In the genomic region with DNA sequence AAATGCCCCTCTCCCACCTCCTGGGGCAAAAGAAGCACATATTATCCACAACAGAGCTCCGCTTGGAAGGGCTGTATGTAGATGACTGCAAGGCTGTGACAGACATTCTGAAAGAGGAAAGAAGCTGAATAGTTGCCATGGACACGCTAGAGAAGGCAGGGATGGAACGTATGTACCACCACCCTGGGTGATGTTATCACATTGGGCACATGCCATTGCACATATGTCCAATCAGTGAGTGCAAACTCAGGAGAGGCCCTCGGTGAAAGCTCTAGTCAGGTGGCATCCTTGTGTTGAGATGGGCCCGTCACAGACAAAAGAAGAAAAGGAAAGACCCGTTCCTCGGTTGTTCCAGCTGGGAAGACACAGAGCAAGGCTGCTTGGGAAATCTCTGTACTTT, we compare ENCODE assay signal across 21 mouse cellular contexts.
DNase-seq lines count a peak whose midpoint lies in the region; ATAC-seq and TF ChIP-seq lines count a peak whose summit lies in the region.
"Had no signal": no experiment of that assay in that cellular context is flagged by ENCODE, and none has a peak within 500 bp of the region (broad histone marks: within the 10 kb centered on the region; RNA-seq: fewer than 3 reads in every experiment).

No protein-coding gene starts in this region.

- DNase-seq in forebrain, postnatal 0 days, result peak; percentile 51
- no peak for DNase-seq in hindbrain, embryonic 10.5 days (ENCODE audit: low spot score)
- DNase-seq in midbrain, embryonic 10.5 days (ENCODE audit: low spot score), result no peak
- DNase-seq in midbrain, embryonic 11.5 days (ENCODE audit: low spot score, missing footprints), result no peak
- peak; percentile 4 for DNase-seq in brain, adult 2 months (ENCODE audit: low read depth, low spot score)
- DNase-seq: adrenal gland, adult 8-10 months; adrenal gland, postnatal 25 days; cerebellum, adult 18-20 months; cerebellum, adult 9-10 months; cerebellum, postnatal 14 days; gastrocnemius, postnatal 10 days; gastrocnemius, postnatal 36 days; heart, adult 11 months had no signal

- 56% methylated on average over 7 of the region's 7 CpGs for whole genome bisulfite sequencing in forebrain, postnatal 0 days
- 67% methylated on average over 7 of the region's 7 CpGs for WGBS in forebrain, embryonic 16.5 days
- 55% methylated on average over 7 of the region's 7 CpGs for WGBS in hindbrain, embryonic 10.5 days
- 43% methylated on average over 7 of the region's 7 CpGs for WGBS in hindbrain, embryonic 13.5 days
- 78% methylated on average over 7 of the region's 7 CpGs for WGBS in midbrain, embryonic 10.5 days
- 71% methylated on average over 7 of the region's 7 CpGs for WGBS in midbrain, embryonic 11.5 days

- H3K9me3 ChIP-seq in forebrain, postnatal 0 days (ENCODE audit: low read length), result no peaks in the 10 kb centered on the region
- H3K9me3 ChIP-seq in forebrain, embryonic 16.5 days (ENCODE audit: control insufficient read depth, low read length), result no peaks in the 10 kb centered on the region
- H3K9me3 ChIP-seq in hindbrain, embryonic 10.5 days, result no peaks in the 10 kb centered on the region
- no peaks in the 10 kb centered on the region for H3K9me3 ChIP-seq in hindbrain, embryonic 13.5 days
- H3K9me3 ChIP-seq in midbrain, embryonic 10.5 days (replicated peaks), result no peaks in the 10 kb centered on the region
- H3K9me3 ChIP-seq in midbrain, embryonic 11.5 days (ENCODE audit: control insufficient read depth, low read length), result no peaks in the 10 kb centered on the region
- H3K9me3 ChIP-seq: forebrain, embryonic 10.5 days; forebrain, embryonic 13.5 days; hindbrain, embryonic 15.5 days; intestine, embryonic 15.5 days had no signal

- no peak overlapping the region for H3K4me2 ChIP-seq in forebrain, postnatal 0 days (ENCODE audit: low read depth)
- H3K4me2 ChIP-seq in forebrain, embryonic 16.5 days (ENCODE audit: low read length), result no peak overlapping the region
- no peak overlapping the region for H3K4me2 ChIP-seq in hindbrain, embryonic 13.5 days
- H3K4me2 ChIP-seq in midbrain, embryonic 11.5 days, result no peak overlapping the region
- H3K4me2 ChIP-seq: forebrain, embryonic 13.5 days; heart, embryonic 11.5 days; hindbrain, embryonic 15.5 days; intestine, embryonic 15.5 days had no signal

- no peaks in the 10 kb centered on the region for H3K27me3 ChIP-seq in forebrain, postnatal 0 days (ENCODE audit: insufficient read depth, low read length)
- H3K27me3 ChIP-seq in forebrain, embryonic 16.5 days (replicated peaks; ENCODE audit: control insufficient read depth, insufficient read depth, low read length), result no peaks in the 10 kb centered on the region
- no peaks in the 10 kb centered on the region for H3K27me3 ChIP-seq in hindbrain, embryonic 10.5 days (ENCODE audit: insufficient read depth, poor library complexity, severe bottlenecking)
- H3K27me3 ChIP-seq in hindbrain, embryonic 13.5 days, result no peaks in the 10 kb centered on the region
- H3K27me3 ChIP-seq in midbrain, embryonic 10.5 days (ENCODE audit: low read depth, poor library complexity, severe bottlenecking), result no peaks in the 10 kb centered on the region
- H3K27me3 ChIP-seq in midbrain, embryonic 11.5 days (ENCODE audit: control insufficient read depth, insufficient read depth, low read length), result no peaks in the 10 kb centered on the region
- H3K27me3 ChIP-seq: forebrain, embryonic 13.5 days; hindbrain, embryonic 15.5 days; intestine, embryonic 15.5 days had no signal

- no peak overlapping the region for H3K9ac ChIP-seq in forebrain, postnatal 0 days
- no peak overlapping the region for H3K9ac ChIP-seq in forebrain, embryonic 16.5 days (replicated peaks; ENCODE audit: low read depth, low read length)
- no peak overlapping the region for H3K9ac ChIP-seq in hindbrain, embryonic 13.5 days
- H3K9ac ChIP-seq in midbrain, embryonic 11.5 days (ENCODE audit: low read length), result no peak overlapping the region
- H3K9ac ChIP-seq: forebrain, embryonic 13.5 days; hindbrain, embryonic 15.5 days; intestine, embryonic 15.5 days had no signal

- no peak overlapping the region for H3K4me3 ChIP-seq in forebrain, postnatal 0 days (ENCODE audit: low read depth, low read length)
- no peak overlapping the region for H3K4me3 ChIP-seq in forebrain, embryonic 16.5 days (replicated peaks; ENCODE audit: low read length)
- no peak overlapping the region for H3K4me3 ChIP-seq in hindbrain, embryonic 10.5 days
- H3K4me3 ChIP-seq in hindbrain, embryonic 13.5 days, result no peak overlapping the region
- H3K4me3 ChIP-seq in midbrain, embryonic 10.5 days, result no peak overlapping the region
- H3K4me3 ChIP-seq in midbrain, embryonic 11.5 days (ENCODE audit: low read depth, low read length), result no peak overlapping the region
- H3K4me3 ChIP-seq: forebrain, embryonic 10.5 days; forebrain, embryonic 13.5 days; hindbrain, embryonic 15.5 days; intestine, embryonic 15.5 days had no signal

- peak; percentile 82 for ATAC-seq in forebrain, postnatal 0 days
- no peak for ATAC-seq in forebrain, embryonic 16.5 days
- no peak for ATAC-seq in hindbrain, embryonic 13.5 days (ENCODE audit: low FRiP score)
- ATAC-seq in midbrain, embryonic 11.5 days (ENCODE audit: low FRiP score), result no peak
- ATAC-seq: activated CD4-positive, CD25-positive, alpha-beta regulatory T cell, adult 4 months; forebrain, embryonic 13.5 days; intestine, embryonic 15.5 days had no signal

- peak overlapping the region; percentile 35; the same call in 1 of the 2 replicates for H3K27ac ChIP-seq in forebrain, postnatal 0 days (ENCODE audit: low read depth, low read length)
- no peak overlapping the region for H3K27ac ChIP-seq in forebrain, embryonic 16.5 days (ENCODE audit: low read length)
- peak overlapping the region; percentile 8; the same call in 1 of the 2 replicates for H3K27ac ChIP-seq in hindbrain, embryonic 10.5 days
- no peak overlapping the region for H3K27ac ChIP-seq in hindbrain, embryonic 13.5 days
- 0 out of 2 replicates have a peak overlapping the region, but pooled peaks have one; percentile 9 for H3K27ac ChIP-seq in midbrain, embryonic 10.5 days (replicated peaks)
- no peak overlapping the region for H3K27ac ChIP-seq in midbrain, embryonic 11.5 days (ENCODE audit: low read depth, low read length)
- H3K27ac ChIP-seq: forebrain, embryonic 10.5 days; forebrain, embryonic 13.5 days; hindbrain, embryonic 15.5 days; intestine, embryonic 15.5 days had no signal

- no peaks in the 10 kb centered on the region for H3K36me3 ChIP-seq in forebrain, postnatal 0 days (ENCODE audit: insufficient read depth)
- H3K36me3 ChIP-seq in forebrain, embryonic 16.5 days (ENCODE audit: control insufficient read depth, insufficient read depth), result no peaks in the 10 kb centered on the region
- H3K36me3 ChIP-seq in hindbrain, embryonic 10.5 days, result no peaks in the 10 kb centered on the region
- H3K36me3 ChIP-seq in hindbrain, embryonic 13.5 days, result no peaks in the 10 kb centered on the region
- H3K36me3 ChIP-seq in midbrain, embryonic 10.5 days, result no peaks in the 10 kb centered on the region
- H3K36me3 ChIP-seq in midbrain, embryonic 11.5 days (ENCODE audit: control insufficient read depth, insufficient read depth, low read length), result no peaks in the 10 kb centered on the region
- H3K36me3 ChIP-seq: forebrain, embryonic 10.5 days; hindbrain, embryonic 15.5 days; intestine, embryonic 15.5 days had no signal

- H3K4me1 ChIP-seq in forebrain, postnatal 0 days (ENCODE audit: insufficient read depth), result peaks cover 3% of the 10 kb centered on the region; the same call in 1 of the 2 replicates
- no peaks in the 10 kb centered on the region for H3K4me1 ChIP-seq in forebrain, embryonic 16.5 days (replicated peaks; ENCODE audit: control insufficient read depth, insufficient read depth, low read length)
- H3K4me1 ChIP-seq in hindbrain, embryonic 10.5 days (replicated peaks), result peaks cover 7% of the 10 kb centered on the region
- H3K4me1 ChIP-seq in hindbrain, embryonic 13.5 days (replicated peaks), result no peaks in the 10 kb centered on the region
- peaks cover 16% of the 10 kb centered on the region for H3K4me1 ChIP-seq in midbrain, embryonic 10.5 days
- no peaks in the 10 kb centered on the region for H3K4me1 ChIP-seq in midbrain, embryonic 11.5 days (ENCODE audit: control insufficient read depth, insufficient read depth, low read length)
- H3K4me1 ChIP-seq: hindbrain, embryonic 15.5 days; intestine, embryonic 15.5 days had no signal

- no peak for TF ChIP-seq CTCF in forebrain, postnatal 0 days (IDR thresholded peaks at IDR 0.05; ENCODE audit: low read depth)

Comparison
In these comparisons a context has a peak if more than half of its experiments do, and no peak if none do; other contexts are left out.
1. H3K27ac ChIP-seq: peak in forebrain, postnatal 0 days (single experiment), hindbrain, embryonic 10.5 days (single experiment) and midbrain, embryonic 10.5 days (single experiment); none in forebrain, embryonic 16.5 days (single experiment), hindbrain, embryonic 13.5 days (single experiment) and midbrain, embryonic 11.5 days (single experiment).
2. DNase-seq: peak in forebrain, postnatal 0 days (single experiment) and brain, adult 2 months (single experiment); none in hindbrain, embryonic 10.5 days (single experiment), midbrain, embryonic 10.5 days (single experiment) and midbrain, embryonic 11.5 days (single experiment).